Mouse (Mus musculus) testis, postnatal 10 days (tissue): ENCODE results near the gene Aars.
"Not testable (repeated sequence)": the region's sequence is repeated elsewhere in the genome, so short reads cannot be mapped to it uniquely, and the experiment has no call there.

Source experiments
- DNase-seq: peaks from one replicate; pipeline ENCODE4 v3.0.0; 2021; ENCODE audit warnings: low spot score

The Aars gene

GRCm38 (mm10) chr8:111055031-111055634 is 22.2 kb downstream of the Aars start:
- DNase-seq = no peak

GRCm38 (mm10) chr8:111055661-111056060 is 22.7 kb downstream of the Aars start:
- DNase-seq = no peak

- peak; percentile 93 for DNase-seq
These were observed 23.3 kb downstream of the Aars start, which contains the start of gene Exosc6 for GRCm38 (mm10) chr8:111056158-111056663. TSS of gene Exosc6 (plus strand) at chr8:111056339.

- peak; percentile 68 for DNase-seq
These were observed 23.8 kb downstream of the Aars start for GRCm38 (mm10) chr8:111056691-111057293.

- no peak for DNase-seq
These were observed 26.1 kb downstream of the Aars start for GRCm38 (mm10) chr8:111058946-111059572.

- DNase-seq = no peak
These were observed 28.7 kb downstream of the Aars start for GRCm38 (mm10) chr8:111061688-111062071.

- DNase-seq = peak; percentile 91
These were observed 29.3 kb downstream of the Aars start for GRCm38 (mm10) chr8:111062072-111062757.

- no peak for DNase-seq
These were observed 29.9 kb downstream of the Aars start for GRCm38 (mm10) chr8:111062893-111063292.

- no peak for DNase-seq
These were observed 33.4 kb downstream of the Aars start for GRCm38 (mm10) chr8:111066308-111066707.

- DNase-seq = peak; percentile 71
These were observed 34.5 kb downstream of the Aars start for GRCm38 (mm10) chr8:111067439-111067838.

GRCm38 (mm10) chr8:111068660-111069059 is 35.7 kb downstream of the Aars start:
- not testable (repeated sequence) for DNase-seq

GRCm38 (mm10) chr8:111075926-111076325 is 43.0 kb downstream of the Aars start:
- DNase-seq = no peak

- DNase-seq = no peak
These were observed 46.5 kb downstream of the Aars start for GRCm38 (mm10) chr8:111079461-111079860.

- DNase-seq = peak; percentile 58
These were observed 46.9 kb downstream of the Aars start for GRCm38 (mm10) chr8:111079861-111080271.

- DNase-seq = peak; percentile 58
These were observed 48.8 kb downstream of the Aars start for GRCm38 (mm10) chr8:111081580-111082258.

- DNase-seq = not testable (repeated sequence)
These were observed 51.0 kb downstream of the Aars start for GRCm38 (mm10) chr8:111083936-111084335.

- DNase-seq = peak; percentile 91
These were observed 57.2 kb downstream of the Aars start for GRCm38 (mm10) chr8:111090126-111090525.

- DNase-seq = no peak
These were observed 58.8 kb downstream of the Aars start for GRCm38 (mm10) chr8:111091706-111092105.

GRCm38 (mm10) chr8:111092326-111092725 is 59.4 kb downstream of the Aars start, which contains the start of gene Clec18a:
TSS of gene Clec18a (minus strand) at chr8:111092426.
- DNase-seq = not testable (repeated sequence)

- peak; percentile 97 for DNase-seq
These were observed 61.1 kb downstream of the Aars start, which contains the start of gene Pdpr for GRCm38 (mm10) chr8:111093865-111094718. TSS of gene Pdpr (plus strand) at chr8:111094630.
